Mouse (Mus musculus): ENCODE measurements around the gene Ptar1. TPM values are rescaled to one million over a fixed set of nuclear protein-coding genes. Genes with fewer than 3 reads are reported as not detected.

Ptar1 gene
- polyA plus RNA-seq, 1 experiment from 2014 or later: 8.8 TPM

DNA sequence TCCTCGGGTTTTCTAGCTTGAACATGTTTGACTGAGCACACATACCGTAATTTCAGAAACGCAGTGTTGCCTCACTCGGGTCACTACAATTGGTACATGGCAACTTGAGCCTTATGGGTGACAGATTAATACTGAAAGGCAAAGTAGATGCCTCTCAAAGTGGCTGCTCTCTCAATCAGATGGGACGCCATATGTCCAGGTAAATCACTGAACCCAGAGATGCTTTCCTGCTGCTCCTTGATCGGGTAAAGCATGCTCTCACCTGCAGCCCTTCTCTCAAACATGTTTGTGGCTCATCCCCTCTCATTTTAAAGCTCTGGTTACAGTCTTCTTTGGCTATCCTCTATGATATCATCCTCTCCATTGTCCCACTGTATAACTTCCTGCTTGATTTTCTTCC, 76.1 kb downstream of the Ptar1 start:
- WGBS: 85% methylated on average over 6 of the region's 6 CpGs
- Histone ChIP-seq H3K9me3 (no peaks in the 10 kb centered on the region), H3K4me3 (no peak overlapping the region), H3K4me1 (peaks cover 9% of the 10 kb centered on the region), H3K36me3 (replicated peaks) (no peaks in the 10 kb centered on the region), H3K27me3 (replicated peaks; ENCODE audit: low read depth, poor library complexity, severe bottlenecking) (peaks cover 32% of the 10 kb centered on the region), H3K27ac (replicated peaks) (no peak overlapping the region)
- DNase-seq (ENCODE audit: low spot score): no peak

GRCm38 (mm10) chr19:23764051-23764450, 76.8 kb downstream of the Ptar1 start:
- H3K4me1 ChIP-seq: peaks cover 10% of the 10 kb centered on the region
- H3K9me3 ChIP-seq: no peaks in the 10 kb centered on the region
- 63% methylated on average over 2 of the region's 2 CpGs for WGBS
- H3K36me3 ChIP-seq (replicated peaks): no peaks in the 10 kb centered on the region
- peaks cover 30% of the 10 kb centered on the region for H3K27me3 ChIP-seq (replicated peaks; ENCODE audit: low read depth, poor library complexity, severe bottlenecking)
- H3K27ac ChIP-seq (replicated peaks): no peak overlapping the region
- no peak for DNase-seq (ENCODE audit: low spot score)
- H3K4me3 ChIP-seq: no peak overlapping the region

- 34% methylated on average over 5 of the region's 5 CpGs for WGBS
- peaks cover 10% of the 10 kb centered on the region for H3K4me1 ChIP-seq
- no peak overlapping the region for H3K27ac ChIP-seq (replicated peaks)
- no peaks in the 10 kb centered on the region for H3K36me3 ChIP-seq (replicated peaks)
- 0 out of 2 replicates have a peak, but pooled peaks cover 3% of the 10 kb centered on the region for H3K9me3 ChIP-seq
- H3K4me3 ChIP-seq: no peak overlapping the region
- no peak for DNase-seq (ENCODE audit: low spot score)
- H3K27me3 ChIP-seq (replicated peaks; ENCODE audit: low read depth, poor library complexity, severe bottlenecking): no peaks in the 10 kb centered on the region
These were observed 81.6 kb downstream of the Ptar1 start for GRCm38 (mm10) chr19:23768864-23769263.

DNA sequence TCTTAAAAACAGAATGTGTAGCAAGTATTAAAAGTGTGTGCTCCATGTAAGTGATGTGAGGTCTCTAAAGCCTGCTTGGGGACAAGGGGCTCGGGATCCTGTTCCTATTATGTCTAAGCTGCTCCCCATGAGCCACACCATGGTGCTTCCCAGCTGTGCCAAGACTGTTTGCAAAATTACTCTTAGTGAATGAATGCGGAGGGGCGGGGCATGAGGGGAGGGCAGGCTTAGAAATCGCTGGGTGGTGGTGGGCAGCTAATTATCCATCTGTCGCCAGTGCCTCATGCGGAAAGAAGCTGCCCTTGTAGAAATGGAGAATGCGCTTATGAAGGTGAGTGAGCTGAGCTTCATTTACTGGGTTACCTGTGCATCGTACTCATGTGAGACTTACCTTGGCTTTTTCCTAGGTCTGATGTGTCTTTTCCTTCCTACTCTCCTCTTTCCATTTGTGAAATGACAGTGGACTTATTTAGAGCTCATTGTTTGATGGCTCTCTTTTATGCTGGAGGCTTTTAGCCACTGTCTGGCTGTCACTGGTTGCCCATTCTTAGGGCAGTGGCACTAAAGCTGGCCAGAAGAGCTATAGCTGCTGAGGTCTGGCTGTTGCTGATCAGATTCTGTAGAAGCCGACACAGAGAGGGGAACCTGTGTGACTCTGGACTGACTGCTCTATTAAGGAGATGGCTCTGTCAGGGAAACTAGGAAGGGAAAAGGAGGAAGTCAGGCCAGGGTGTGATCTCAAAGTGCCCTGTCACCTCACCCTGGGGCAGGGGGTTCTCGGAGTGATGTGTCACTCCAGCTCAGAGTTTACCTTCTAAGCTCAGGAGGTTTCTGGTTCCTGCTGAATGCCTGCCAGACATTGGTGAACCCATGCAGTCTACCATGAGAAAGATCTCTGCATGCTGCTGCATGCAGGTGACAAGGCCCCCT, 83.5 kb downstream of the Ptar1 start:
- DNase-seq (ENCODE audit: low spot score): no peak
- Histone ChIP-seq H3K4me3 (no peak overlapping the region), H3K27me3 (replicated peaks; ENCODE audit: low read depth, poor library complexity, severe bottlenecking) (no peaks in the 10 kb centered on the region), H3K36me3 (replicated peaks) (no peaks in the 10 kb centered on the region), H3K27ac (replicated peaks) (no peak overlapping the region), H3K9me3 (0 out of 2 replicates have a peak, but pooled peaks cover 3% of the 10 kb centered on the region), H3K4me1 (peaks cover 10% of the 10 kb centered on the region)
- WGBS: 54% methylated on average over 10 of the region's 10 CpGs

DNA sequence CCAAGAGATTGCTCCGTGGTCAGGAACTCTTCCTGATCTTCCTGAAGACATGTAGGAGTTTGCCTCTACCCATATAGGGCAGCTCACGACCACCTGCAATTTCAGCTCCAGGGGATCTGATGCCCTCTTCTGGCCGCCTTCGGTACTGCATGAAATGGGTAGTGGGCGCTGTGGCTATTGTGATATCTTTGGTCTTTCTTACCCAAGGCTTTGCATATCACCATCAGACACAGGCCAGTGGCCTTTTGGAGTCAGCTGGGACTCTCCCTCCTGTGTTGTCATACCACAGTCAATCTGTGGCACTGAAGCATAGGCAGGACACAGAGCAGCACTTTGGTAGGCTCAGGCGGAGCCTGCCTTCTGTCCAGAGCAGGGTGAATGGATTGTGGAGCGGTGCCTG, 84.7 kb downstream of the Ptar1 start:
- Histone ChIP-seq H3K27me3 (replicated peaks; ENCODE audit: low read depth, poor library complexity, severe bottlenecking) (no peaks in the 10 kb centered on the region), H3K9me3 (0 out of 2 replicates have a peak, but pooled peaks cover 3% of the 10 kb centered on the region), H3K4me1 (peaks cover 10% of the 10 kb centered on the region), H3K27ac (replicated peaks) (no peak overlapping the region), H3K4me3 (no peak overlapping the region), H3K36me3 (replicated peaks) (no peaks in the 10 kb centered on the region)
- WGBS: 69% methylated on average over 7 of the region's 7 CpGs
- peak; percentile 15 for DNase-seq (ENCODE audit: low spot score)

DNA sequence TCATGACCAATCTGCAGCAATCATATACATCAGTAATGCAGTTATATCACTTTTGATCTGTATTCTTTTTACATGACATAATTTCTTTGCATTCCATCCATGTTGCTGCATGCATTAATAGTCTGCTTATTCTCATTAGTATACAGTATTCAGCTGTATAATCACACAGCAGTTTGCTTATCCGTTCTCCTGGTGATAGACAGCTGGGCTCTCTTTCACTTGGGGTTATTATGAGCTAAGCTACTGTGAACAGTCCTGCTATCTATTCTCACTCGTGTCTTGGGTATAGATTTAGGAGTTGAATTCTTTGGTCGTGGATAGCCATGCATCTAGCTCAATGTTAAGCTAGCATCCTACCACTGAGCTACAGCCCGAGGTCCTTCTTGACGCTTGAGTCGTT, 88.1 kb downstream of the Ptar1 start:
- Histone ChIP-seq H3K27ac (replicated peaks) (no peak overlapping the region), H3K4me1 (peaks cover 13% of the 10 kb centered on the region), H3K4me3 (no peak overlapping the region), H3K9me3 (0 out of 2 replicates have a peak, but pooled peaks cover 3% of the 10 kb centered on the region), H3K36me3 (replicated peaks) (no peaks in the 10 kb centered on the region), H3K27me3 (replicated peaks; ENCODE audit: low read depth, poor library complexity, severe bottlenecking) (no peaks in the 10 kb centered on the region)
- WGBS: 89% methylated on average over 6 of the region's 6 CpGs
- no peak for DNase-seq (ENCODE audit: low spot score)

DNA sequence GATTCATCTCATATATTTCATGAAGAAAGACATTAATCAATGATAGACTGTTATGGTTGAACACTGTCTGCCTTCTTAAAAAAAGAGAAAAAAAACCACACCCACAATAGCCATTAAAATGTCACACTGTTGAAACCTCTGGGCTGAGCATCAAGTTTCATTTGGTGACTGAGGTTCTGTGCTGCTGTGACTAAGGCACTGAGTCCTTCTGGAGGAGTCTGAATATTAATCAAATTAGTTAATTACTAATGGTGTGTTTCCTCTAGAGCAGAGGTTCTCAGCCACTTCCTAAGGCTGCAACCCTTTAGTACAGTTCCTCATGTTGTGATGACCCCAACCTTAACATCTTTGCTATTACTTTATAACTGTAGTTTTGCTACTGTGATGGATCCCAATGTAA, 91.9 kb downstream of the Ptar1 start:
- Histone ChIP-seq H3K27me3 (replicated peaks; ENCODE audit: low read depth, poor library complexity, severe bottlenecking) (no peaks in the 10 kb centered on the region), H3K27ac (replicated peaks) (no peak overlapping the region), H3K36me3 (replicated peaks) (no peaks in the 10 kb centered on the region), H3K4me1 (peaks cover 15% of the 10 kb centered on the region), H3K4me3 (no peak overlapping the region), H3K9me3 (no peaks in the 10 kb centered on the region)
- no peak for DNase-seq (ENCODE audit: low spot score)

- no peak for DNase-seq (ENCODE audit: low spot score)
- Histone ChIP-seq H3K4me3 (no peak overlapping the region), H3K27ac (replicated peaks) (no peak overlapping the region), H3K9me3 (no peaks in the 10 kb centered on the region), H3K27me3 (replicated peaks; ENCODE audit: low read depth, poor library complexity, severe bottlenecking) (no peaks in the 10 kb centered on the region), H3K4me1 (peaks cover 15% of the 10 kb centered on the region), H3K36me3 (replicated peaks) (no peaks in the 10 kb centered on the region)
- 86% methylated on average over 4 of the region's 4 CpGs for WGBS
These were observed 92.9 kb downstream of the Ptar1 start for GRCm38 (mm10) chr19:23780105-23780504.

Other genes with a start within 250 kb of the Ptar1 start
- gene Mamdc2, start 239.0 kb upstream of the Ptar1 start, polyA plus RNA-seq (2016; fragmentation: Nextera tagmentation; extraction: Ambion mirVana): 0.98 and 1.2 TPM in 2 replicates
- gene 1700028P14Rik, start 34.6 kb upstream of the Ptar1 start, polyA plus RNA-seq (2016; fragmentation: Nextera tagmentation; extraction: Ambion mirVana): 0.22 and 0.24 TPM in 2 replicates
- gene Apba1, start 71.5 kb downstream of the Ptar1 start, polyA plus RNA-seq (2016; fragmentation: Nextera tagmentation; extraction: Ambion mirVana): 0.31 TPM in 2 replicates